Mouse (Mus musculus) CH12.LX (cell line): Measurements from ENCODE around the gene Ptpn4. TPM values are rescaled to one million over a fixed set of nuclear protein-coding genes. Genes with fewer than 3 reads are reported as not detected.

Experiments
- DNase-seq: peaks from one replicate; pipeline ENCODE4 v3.0.0-alpha.2; 2013; ENCODE audit errors: extremely low read depth
- H3K27ac ChIP-seq: 2 replicates; pipeline ENCODE4 v1.5.1; 2012; ENCODE audit warnings: low read depth, mild to moderate bottlenecking, control low read depth, moderate library complexity; ENCODE audit not compliant: insufficient read depth
- H3K27me3 ChIP-seq: replicated peaks from 2 replicates; pipeline ENCODE3; 2012; ENCODE audit warnings: inconsistent platforms
- H3K36me3 ChIP-seq, 2 experiments: replicated peaks in 1 of 2; 2 replicates each; pipeline versions ENCODE3 to v1.6.1; 2012; ENCODE audit warnings: inconsistent platforms in 1 of 2, low read length in 1 of 2, mild to moderate bottlenecking in 1 of 2, mixed read lengths in 1 of 2, moderate library complexity in 1 of 2; ENCODE audit not compliant: control insufficient read depth in 1 of 2, insufficient read depth in 1 of 2
- H3K4me1 ChIP-seq, 2 experiments: 2 replicates each; pipeline ENCODE4 v1.6.1; 2012; ENCODE audit warnings: inconsistent platforms in 1 of 2, moderate library complexity in 1 of 2; ENCODE audit not compliant: insufficient read depth in 2 of 2, control insufficient read depth in 1 of 2
- H3K4me2 ChIP-seq: 2 replicates; pipeline ENCODE4 v1.6.1; 2012; ENCODE audit warnings: low read depth, mild to moderate bottlenecking, control low read depth; ENCODE audit not compliant: poor library complexity, insufficient read depth, severe bottlenecking
- H3K4me3 ChIP-seq, 3 experiments: fragments of 150-350 bp in 1 of 3; sonication (generic) in 1 of 3; replicated peaks in 1 of 3; 2 replicates each; pipeline versions ENCODE3 to v1.5.1; 2011 to 2012; ENCODE audit warnings: low read depth in 2 of 3, low read length in 2 of 3, mild to moderate bottlenecking in 2 of 3, moderate library complexity in 2 of 3, control low read depth in 1 of 3, improper control_type of control experiment in 1 of 3, inconsistent platforms in 1 of 3, mixed read lengths in 1 of 3; ENCODE audit not compliant: poor library complexity in 1 of 3
- H3K79me2 ChIP-seq: replicated peaks from 2 replicates; pipeline ENCODE4 v1.6.1; 2012; ENCODE audit warnings: mild to moderate bottlenecking, moderate library complexity; ENCODE audit not compliant: control insufficient read depth, poor library complexity, insufficient read depth, severe bottlenecking; ENCODE audit errors: extremely low read depth
- H3K9ac ChIP-seq: 2 replicates; pipeline ENCODE4 v1.6.1; 2012; ENCODE audit warnings: low read depth, mild to moderate bottlenecking, control low read depth, moderate library complexity; ENCODE audit not compliant: insufficient read depth
- H3K9me3 ChIP-seq: replicated peaks from 2 replicates; pipeline ENCODE3; 2012; ENCODE audit warnings: low read length, inconsistent platforms, mixed read lengths
- CHD2 ChIP-seq: IDR thresholded peaks from 2 replicates; pipeline ENCODE4 v1.6.1; 2011; ENCODE audit warnings: low read length, improper control_type of control experiment
- CTCF ChIP-seq, 2 experiments: IDR thresholded peaks in 1 of 2; conservative IDR thresholded peaks in 1 of 2; 2 replicates each; pipeline ENCODE4 v1.5.1; 2011 to 2012; ENCODE audit warnings: low read depth in 2 of 2, low read length in 2 of 2, improper control_type of control experiment in 1 of 2, inconsistent platforms in 1 of 2, mild to moderate bottlenecking in 1 of 2, moderate library complexity in 1 of 2
- E2F4 ChIP-seq: IDR thresholded peaks from 2 replicates; pipeline ENCODE4 v1.6.1; 2011; ENCODE audit warnings: low read depth, low read length, improper control_type of control experiment; ENCODE audit not compliant: insufficient replicate concordance
- ETS1 ChIP-seq: conservative IDR thresholded peaks from 2 replicates; pipeline ENCODE4 v1.6.1; 2012; ENCODE audit warnings: low read depth, mild to moderate bottlenecking, inconsistent platforms, low read length, improper control_type of control experiment, moderate library complexity
- GABPA ChIP-seq: IDR thresholded peaks from 2 replicates; pipeline ENCODE4 v1.6.1; 2012; ENCODE audit warnings: low read depth, low read length, improper control_type of control experiment, inconsistent platforms; ENCODE audit not compliant: insufficient replicate concordance
- HCFC1 ChIP-seq: IDR thresholded peaks from 2 replicates; pipeline ENCODE4 v1.6.1; 2012; ENCODE audit warnings: low read depth, mild to moderate bottlenecking, inconsistent platforms, low read length, improper control_type of control experiment
- JUND ChIP-seq: conservative IDR thresholded peaks from 2 replicates; pipeline ENCODE4 v1.6.1; 2011; ENCODE audit warnings: low read depth, low read length, improper control_type of control experiment
- MAX ChIP-seq: IDR thresholded peaks from 2 replicates; pipeline ENCODE4 v1.6.1; 2011; ENCODE audit warnings: low read length, improper control_type of control experiment
- MEF2A ChIP-seq: IDR thresholded peaks from 2 replicates; pipeline ENCODE4 v1.6.1; 2014; ENCODE audit warnings: low read depth, mild to moderate bottlenecking, inconsistent platforms, low read length, improper control_type of control experiment, borderline replicate concordance
- MYC ChIP-seq: IDR thresholded peaks from 2 replicates; pipeline ENCODE4 v1.6.1; 2011; ENCODE audit warnings: low read depth, mild to moderate bottlenecking, improper control_type of control experiment, low read length
- NELFE ChIP-seq: IDR thresholded peaks from 2 replicates; pipeline ENCODE4 v1.6.1; 2011; ENCODE audit warnings: low read depth, low read length, improper control_type of control experiment
- POLR2A ChIP-seq: IDR thresholded peaks from 2 replicates; pipeline ENCODE4 v1.6.1; 2011; ENCODE audit warnings: low read depth, mild to moderate bottlenecking, improper control_type of control experiment, low read length
- POLR2AphosphoS2 ChIP-seq: IDR thresholded peaks from 2 replicates; pipeline ENCODE4 v1.6.1; 2011; ENCODE audit warnings: low read depth, low read length, improper control_type of control experiment
- SIN3A ChIP-seq: IDR thresholded peaks from 2 replicates; pipeline ENCODE4 v1.6.1; 2012; ENCODE audit warnings: low read length, improper control_type of control experiment, inconsistent platforms
- SMC3 ChIP-seq: IDR thresholded peaks from 2 replicates; pipeline ENCODE4 v1.6.1; 2011; ENCODE audit warnings: low read depth, low read length, improper control_type of control experiment
- USF2 ChIP-seq: conservative IDR thresholded peaks from 2 replicates; pipeline ENCODE4 v1.6.1; 2011; ENCODE audit warnings: low read depth, low read length, improper control_type of control experiment
- ZC3H11A ChIP-seq: IDR thresholded peaks from 2 replicates; pipeline ENCODE4 v1.6.1; 2012; ENCODE audit warnings: low read depth, mild to moderate bottlenecking, inconsistent platforms, low read length, improper control_type of control experiment
- ZKSCAN1 ChIP-seq: IDR thresholded peaks from 2 replicates; pipeline ENCODE4 v1.6.1; 2012; ENCODE audit warnings: low read depth, inconsistent platforms, low read length, improper control_type of control experiment, borderline replicate concordance
- ZNF384 ChIP-seq: IDR thresholded peaks from 2 replicates; pipeline ENCODE4 v1.6.1; 2012; ENCODE audit warnings: low read depth, low read length, improper control_type of control experiment, inconsistent platforms
- dilution Hi-C: fragments of 300-500 bp; cut with MboI; formaldehyde crosslinking; loops from 2 replicates; pipeline ENCODE4 v1.14.3; 2020; ENCODE audit warnings: low sequenced_read_pairs; ENCODE audit not compliant: extremely low pct_unique_long_range_greater_than_20kb, extremely low pct_ligation_motif_present
- in situ Hi-C: fragments of 300-500 bp; cut with MboI; formaldehyde crosslinking; loops from 3 replicates; pipeline ENCODE4 v1.14.3; 2019; ENCODE audit warnings: low sequenced_read_pairs, low pct_ligation_motif_present, low pct_unique_long_range_greater_than_20kb, mixed read lengths
- polyA plus RNA-seq: library from polyadenylated mRNA; unstranded; fragments of >175 nt; gene quantifications from 2 replicates; pipeline ENCODE4 v1.2.1, GENCODE M21; 2012; ENCODE audit warnings: low read depth; ENCODE audit not compliant: insufficient read length
- total RNA-seq, 2 experiments: library from RNA; depleted of rRNA; stranded (reverse); fragments of 300-350 nt in 1 of 2; fragments of >200 nt in 1 of 2; gene quantifications; 2 replicates each; pipeline ENCODE4 v1.2.3; 2012 to 2014

Gene Ptpn4
- total and polyA plus RNA-seq, 3 experiments, result 8.5 to 14.1 (median 8.5) TPM

- Histone ChIP-seq H3K79me2 (no peaks in the 10 kb centered on the region), H3K4me3 (no peak overlapping the region), H3K4me1 (no peaks in the 10 kb centered on the region), H3K9me3 (no peaks in the 10 kb centered on the region), H3K9ac (no peak overlapping the region), H3K27ac (no peak overlapping the region), H3K27me3 (no peaks in the 10 kb centered on the region), H3K36me3 (peaks cover 0 to 33% of the 10 kb centered on the region in 2 experiments), H3K4me2 (no peak overlapping the region)
- no peak for DNase-seq
- dilution Hi-C loops (no loop called here), in situ Hi-C loops (no loop called here)
- no peak for TF ChIP-seq MEF2A
These were observed 130.8 kb downstream of the Ptpn4 start for GRCm38 (mm10) chr1:119706471-119707217.

GRCm38 (mm10) chr1:119696860-119697259 is 140.6 kb downstream of the Ptpn4 start:
- TF ChIP-seq CHD2 (no peak), GABPA (no peak), ETS1 (no peak), HCFC1 (no peak), SIN3A (no peak), SMC3 (no peak), NELFE (no peak), ZNF384 (no peak), POLR2AphosphoS2 (no peak), POLR2A (no peak), ZC3H11A (no peak), MYC (no peak), ZKSCAN1 (no peak), USF2 (no peak), MEF2A (no peak), MAX (no peak), CTCF (conservative IDR thresholded peaks at IDR 0.05 in 1 of 2, IDR thresholded peaks at IDR 0.05 in 1 of 2; ENCODE audit: low read depth in 2 of 2, low read length in 2 of 2) (no peak), E2F4 (no peak), JUND (no peak)
- dilution Hi-C loops, result no loop called here
- in situ Hi-C loops, result loop anchor here (25.0 kb wide), 1 partner anchor 215 kb away; the partner anchor contains the start of gene Tmem177
- no peak for DNase-seq
- no peaks in the 10 kb centered on the region for H3K4me1 ChIP-seq
- H3K36me3 ChIP-seq, result peaks cover 0 to 45% of the 10 kb centered on the region in 2 experiments
- no peak overlapping the region for H3K4me3 ChIP-seq
- no peaks in the 10 kb centered on the region for H3K27me3 ChIP-seq
- no peaks in the 10 kb centered on the region for H3K9me3 ChIP-seq
- no peaks in the 10 kb centered on the region for H3K79me2 ChIP-seq
- H3K9ac ChIP-seq, result no peak overlapping the region
- H3K27ac ChIP-seq, result no peak overlapping the region
- H3K4me2 ChIP-seq, result no peak overlapping the region
